Mouse (Mus musculus): ENCODE measurements around the gene Rhobtb1. TPM values are rescaled to one million over a fixed set of nuclear protein-coding genes. Genes with fewer than 3 reads are reported as not detected.

Rhobtb1 gene
- polyA plus RNA-seq, 1 experiment from 2014 or later = 17.5 TPM

DNA sequence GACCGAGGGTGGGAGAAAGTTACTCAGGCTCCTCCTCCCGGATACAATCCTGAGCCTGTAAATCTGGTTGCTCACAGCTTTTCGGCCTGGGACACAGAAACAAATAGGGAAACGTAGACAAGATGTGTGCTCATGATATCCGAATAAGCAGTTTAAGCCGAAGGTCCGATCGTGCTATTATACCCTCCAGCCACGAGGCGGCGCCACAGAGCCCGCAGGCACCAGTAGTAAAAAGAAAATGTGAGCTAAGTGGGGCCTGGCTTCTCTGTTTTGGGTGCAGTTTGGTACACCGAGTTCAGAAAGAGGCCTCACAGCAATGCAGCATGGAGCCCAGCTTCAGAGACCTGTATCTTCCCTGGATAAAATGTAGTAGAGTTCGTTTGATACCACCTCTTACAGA is 155.0 kb downstream of the Rhobtb1 start:
- H3K27ac ChIP-seq (replicated peaks; ENCODE audit: low read depth, low read length) = no peak overlapping the region
- peak; percentile 15 for DNase-seq (ENCODE audit: low spot score)
- 67% methylated on average over 14 of the region's 14 CpGs for WGBS
- H3K36me3 ChIP-seq (replicated peaks; ENCODE audit: control insufficient read depth, insufficient read depth, low read depth, low read length) = no peaks in the 10 kb centered on the region
- ATAC-seq (replicated peaks; ENCODE audit: insufficient number of reproducible peaks, low FRiP score, low TSS enrichment, low read depth) = no peak
- no peaks in the 10 kb centered on the region for H3K27me3 ChIP-seq (ENCODE audit: control insufficient read depth, insufficient read depth, low read length)
- H3K4me2 ChIP-seq (ENCODE audit: low read depth, low read length) = no peak overlapping the region
- no peaks in the 10 kb centered on the region for H3K9me3 ChIP-seq (replicated peaks; ENCODE audit: control insufficient read depth, low read length)
- H3K9ac ChIP-seq (replicated peaks; ENCODE audit: low read length) = no peak overlapping the region
- H3K4me3 ChIP-seq (ENCODE audit: low read depth, low read length) = no peak overlapping the region
- no peaks in the 10 kb centered on the region for H3K4me1 ChIP-seq (ENCODE audit: control insufficient read depth, insufficient read depth, low read length)

DNA sequence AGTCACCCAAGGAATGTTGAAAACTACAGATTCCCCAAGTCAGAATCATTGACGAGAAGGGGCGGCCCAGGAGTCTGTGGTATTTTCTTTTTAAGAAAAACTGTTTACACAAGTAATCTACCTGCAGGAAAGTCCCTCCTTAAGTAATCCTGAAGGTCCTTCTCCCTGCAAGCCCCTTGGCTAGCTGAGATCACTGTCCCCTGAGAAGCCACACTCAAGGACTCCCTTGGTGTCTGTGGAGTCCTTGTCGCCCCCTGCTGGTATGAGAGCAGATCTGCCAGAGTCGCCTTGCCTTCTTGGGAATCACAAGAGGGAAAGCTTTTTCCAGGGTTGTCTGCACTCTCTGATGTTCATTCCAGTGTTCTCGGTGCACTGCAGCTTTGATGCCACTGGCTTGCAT is 155.8 kb downstream of the Rhobtb1 start:
- Histone ChIP-seq H3K36me3 (replicated peaks; ENCODE audit: control insufficient read depth, insufficient read depth, low read depth, low read length) (no peaks in the 10 kb centered on the region), H3K9me3 (replicated peaks; ENCODE audit: control insufficient read depth, low read length) (no peaks in the 10 kb centered on the region), H3K4me2 (ENCODE audit: low read depth, low read length) (no peak overlapping the region), H3K27me3 (ENCODE audit: control insufficient read depth, insufficient read depth, low read length) (no peaks in the 10 kb centered on the region), H3K27ac (replicated peaks; ENCODE audit: low read depth, low read length) (no peak overlapping the region), H3K4me3 (ENCODE audit: low read depth, low read length) (no peak overlapping the region), H3K4me1 (ENCODE audit: control insufficient read depth, insufficient read depth, low read length) (no peaks in the 10 kb centered on the region), H3K9ac (replicated peaks; ENCODE audit: low read length) (no peak overlapping the region)
- 47% methylated on average over 5 of the region's 5 CpGs for WGBS
- ATAC-seq (replicated peaks; ENCODE audit: insufficient number of reproducible peaks, low FRiP score, low TSS enrichment, low read depth) (no peak), DNase-seq (ENCODE audit: low spot score) (peak; percentile 86)

DNA sequence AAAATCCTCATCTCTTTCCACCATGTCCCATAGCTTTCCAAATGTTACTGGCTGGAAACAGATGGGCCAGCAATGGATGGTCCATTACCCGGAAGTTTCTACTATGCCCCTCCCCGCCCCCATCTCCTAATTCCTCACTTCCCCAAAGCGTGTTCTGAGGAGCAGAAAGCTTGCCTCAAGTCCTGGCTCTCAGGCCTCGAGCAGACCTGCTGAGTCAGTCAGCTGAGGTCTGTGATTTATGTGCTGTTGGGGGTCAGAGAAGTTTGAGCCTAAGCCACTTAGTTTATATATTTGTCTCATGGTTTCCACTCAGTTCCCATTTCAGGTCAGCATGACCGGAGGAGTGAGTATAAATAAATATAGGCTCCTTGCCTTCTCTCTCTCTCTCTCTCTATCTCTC is 157.9 kb downstream of the Rhobtb1 start:
- no peaks in the 10 kb centered on the region for H3K9me3 ChIP-seq (replicated peaks; ENCODE audit: control insufficient read depth, low read length)
- DNase-seq (ENCODE audit: low spot score) (no peak), ATAC-seq (replicated peaks; ENCODE audit: insufficient number of reproducible peaks, low FRiP score, low TSS enrichment, low read depth) (no peak)
- H3K4me2 ChIP-seq (ENCODE audit: low read depth, low read length) = no peak overlapping the region
- WGBS = 70% methylated on average over 5 of the region's 5 CpGs
- no peak overlapping the region for H3K9ac ChIP-seq (replicated peaks; ENCODE audit: low read length)
- no peak overlapping the region for H3K27ac ChIP-seq (replicated peaks; ENCODE audit: low read depth, low read length)
- H3K36me3 ChIP-seq (replicated peaks; ENCODE audit: control insufficient read depth, insufficient read depth, low read depth, low read length) = no peaks in the 10 kb centered on the region
- H3K4me3 ChIP-seq (ENCODE audit: low read depth, low read length) = no peak overlapping the region
- H3K4me1 ChIP-seq (ENCODE audit: control insufficient read depth, insufficient read depth, low read length) = no peaks in the 10 kb centered on the region
- no peaks in the 10 kb centered on the region for H3K27me3 ChIP-seq (ENCODE audit: control insufficient read depth, insufficient read depth, low read length)

DNA sequence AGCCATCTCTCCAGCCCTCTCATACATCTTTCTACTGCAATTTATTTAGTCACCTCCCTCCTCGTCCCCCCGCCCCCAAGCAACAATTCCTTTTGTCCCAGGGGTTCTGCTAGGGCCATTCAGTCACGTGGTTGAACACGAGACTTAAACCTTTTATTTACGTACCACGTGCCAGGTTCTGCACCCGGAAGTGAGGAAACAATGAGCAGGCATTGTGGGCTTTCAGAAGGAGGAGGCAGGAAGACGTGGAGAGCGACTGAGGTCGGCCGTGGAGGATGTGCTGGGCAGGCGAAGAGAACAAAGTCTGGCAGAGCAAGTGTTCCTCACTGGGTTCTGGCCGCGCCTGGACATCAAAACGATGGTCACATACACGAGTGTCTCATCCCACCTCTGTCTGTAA is 160.6 kb downstream of the Rhobtb1 start:
- Histone ChIP-seq H3K9me3 (replicated peaks; ENCODE audit: control insufficient read depth, low read length) (no peaks in the 10 kb centered on the region), H3K9ac (replicated peaks; ENCODE audit: low read length) (no peak overlapping the region), H3K27me3 (ENCODE audit: control insufficient read depth, insufficient read depth, low read length) (no peaks in the 10 kb centered on the region), H3K27ac (replicated peaks; ENCODE audit: low read depth, low read length) (no peak overlapping the region), H3K4me3 (ENCODE audit: low read depth, low read length) (no peak overlapping the region), H3K36me3 (replicated peaks; ENCODE audit: control insufficient read depth, insufficient read depth, low read depth, low read length) (no peaks in the 10 kb centered on the region), H3K4me1 (ENCODE audit: control insufficient read depth, insufficient read depth, low read length) (no peaks in the 10 kb centered on the region), H3K4me2 (ENCODE audit: low read depth, low read length) (no peak overlapping the region)
- WGBS = 69% methylated on average over 16 of the region's 16 CpGs
- ATAC-seq (replicated peaks; ENCODE audit: insufficient number of reproducible peaks, low FRiP score, low TSS enrichment, low read depth) (no peak), DNase-seq (ENCODE audit: low spot score) (no peak)

DNA sequence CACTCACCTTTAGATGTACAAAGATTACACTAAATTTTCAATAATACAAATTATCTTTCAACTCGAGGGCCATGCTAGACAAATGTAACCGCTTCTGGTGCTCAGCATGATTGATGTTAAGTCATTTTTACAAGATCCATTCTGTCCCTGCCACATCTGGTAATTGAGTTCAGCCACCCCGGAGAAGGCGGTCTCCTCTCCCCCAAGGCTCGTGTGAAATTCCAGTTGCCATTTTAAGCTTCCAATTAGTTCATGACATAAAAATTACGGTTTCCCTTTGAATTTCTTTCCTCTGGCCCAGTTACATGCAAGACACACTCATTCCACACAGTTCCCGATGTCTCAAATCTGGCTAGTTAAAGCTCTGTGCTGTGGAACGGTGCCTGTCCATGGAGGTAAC is 162.7 kb downstream of the Rhobtb1 start:
- Histone ChIP-seq H3K9ac (replicated peaks; ENCODE audit: low read length) (no peak overlapping the region), H3K4me2 (ENCODE audit: low read depth, low read length) (no peak overlapping the region), H3K36me3 (replicated peaks; ENCODE audit: control insufficient read depth, insufficient read depth, low read depth, low read length) (no peaks in the 10 kb centered on the region), H3K4me3 (ENCODE audit: low read depth, low read length) (no peak overlapping the region), H3K27ac (replicated peaks; ENCODE audit: low read depth, low read length) (no peak overlapping the region), H3K9me3 (replicated peaks; ENCODE audit: control insufficient read depth, low read length) (no peaks in the 10 kb centered on the region), H3K27me3 (ENCODE audit: control insufficient read depth, insufficient read depth, low read length) (no peaks in the 10 kb centered on the region), H3K4me1 (ENCODE audit: control insufficient read depth, insufficient read depth, low read length) (no peaks in the 10 kb centered on the region)
- WGBS = 72% methylated on average over 8 of the region's 8 CpGs
- ATAC-seq (replicated peaks; ENCODE audit: insufficient number of reproducible peaks, low FRiP score, low TSS enrichment, low read depth) (no peak), DNase-seq (ENCODE audit: low spot score) (no peak)

DNA sequence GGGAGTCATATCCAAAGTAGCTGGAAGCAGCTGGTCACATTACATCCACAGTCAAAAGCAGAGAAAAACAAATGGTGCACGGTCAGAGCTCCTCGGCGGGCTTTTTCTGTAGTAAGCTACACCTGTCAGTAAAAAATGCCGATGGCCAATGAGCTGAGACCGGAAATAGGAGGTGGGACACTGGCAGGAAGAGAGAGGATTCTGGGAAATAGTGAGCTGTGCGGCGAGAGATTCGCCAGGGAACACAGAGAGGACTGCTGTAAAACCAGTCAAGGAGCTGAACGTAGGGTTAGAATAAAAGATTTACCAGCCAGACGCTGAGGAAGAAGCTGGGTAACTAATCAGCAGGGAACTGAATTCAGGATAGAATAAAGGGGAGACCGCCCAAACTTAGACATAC is 167.3 kb downstream of the Rhobtb1 start:
- Histone ChIP-seq H3K4me3 (ENCODE audit: low read depth, low read length) (no peak overlapping the region), H3K9me3 (replicated peaks; ENCODE audit: control insufficient read depth, low read length) (no peaks in the 10 kb centered on the region), H3K27ac (replicated peaks; ENCODE audit: low read depth, low read length) (no peak overlapping the region), H3K9ac (replicated peaks; ENCODE audit: low read length) (no peak overlapping the region), H3K36me3 (replicated peaks; ENCODE audit: control insufficient read depth, insufficient read depth, low read depth, low read length) (no peaks in the 10 kb centered on the region), H3K27me3 (ENCODE audit: control insufficient read depth, insufficient read depth, low read length) (no peaks in the 10 kb centered on the region), H3K4me1 (ENCODE audit: control insufficient read depth, insufficient read depth, low read length) (no peaks in the 10 kb centered on the region), H3K4me2 (ENCODE audit: low read depth, low read length) (no peak overlapping the region)
- WGBS = 86% methylated on average over 11 of the region's 11 CpGs
- no peak for ATAC-seq (replicated peaks; ENCODE audit: insufficient number of reproducible peaks, low FRiP score, low TSS enrichment, low read depth)
- no peak for DNase-seq (ENCODE audit: low spot score)

DNA sequence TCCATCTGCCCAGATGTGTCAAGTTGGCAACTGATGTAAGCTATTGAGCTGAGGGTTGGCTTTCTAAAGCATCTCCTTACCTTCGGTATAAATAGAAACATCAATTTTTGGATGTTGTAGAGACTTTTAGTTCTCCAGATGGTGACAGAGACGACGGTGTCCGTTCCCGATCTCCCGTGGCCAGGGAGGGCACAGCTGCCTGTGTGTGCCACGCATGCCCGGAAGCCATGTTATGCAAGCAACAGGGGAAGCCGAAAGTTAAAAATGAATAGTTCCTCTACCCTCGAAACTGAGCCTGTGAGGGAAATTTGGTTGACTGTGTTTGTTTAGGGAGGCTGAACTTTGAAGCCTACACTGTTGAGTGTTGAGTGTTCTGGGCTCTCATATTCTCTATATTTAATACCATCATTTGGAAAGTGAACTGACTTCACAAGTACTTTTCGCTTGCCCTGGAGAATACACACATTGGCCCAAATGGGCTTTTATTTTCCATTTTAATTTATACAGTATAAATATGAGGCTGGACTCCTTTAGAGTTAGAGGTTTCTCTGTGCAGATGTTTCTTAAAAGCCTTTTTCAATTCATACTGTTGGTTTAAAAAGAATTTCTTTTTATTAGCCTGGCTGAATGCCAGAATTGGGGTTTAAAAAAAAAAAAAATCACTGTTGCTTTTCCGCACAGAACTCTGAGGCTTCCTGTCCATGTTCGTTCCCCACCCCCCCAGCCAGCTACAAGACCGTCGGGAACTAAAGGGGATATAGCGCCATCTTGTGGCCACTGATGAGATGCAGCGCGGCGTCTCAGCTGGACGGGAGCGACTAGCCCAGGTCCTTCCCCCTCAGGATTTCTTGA is 169.7 kb downstream of the Rhobtb1 start:
- no peaks in the 10 kb centered on the region for H3K36me3 ChIP-seq (replicated peaks; ENCODE audit: control insufficient read depth, insufficient read depth, low read depth, low read length)
- no peak overlapping the region for H3K27ac ChIP-seq (replicated peaks; ENCODE audit: low read depth, low read length)
- ATAC-seq (replicated peaks; ENCODE audit: insufficient number of reproducible peaks, low FRiP score, low TSS enrichment, low read depth) = no peak
- H3K9ac ChIP-seq (replicated peaks; ENCODE audit: low read length) = no peak overlapping the region
- DNase-seq (ENCODE audit: low spot score) = peak; percentile 94
- no peak overlapping the region for H3K4me3 ChIP-seq (ENCODE audit: low read depth, low read length)
- H3K4me2 ChIP-seq (ENCODE audit: low read depth, low read length) = no peak overlapping the region
- H3K4me1 ChIP-seq (ENCODE audit: control insufficient read depth, insufficient read depth, low read length) = no peaks in the 10 kb centered on the region
- WGBS = 47% methylated on average over 21 of the region's 21 CpGs
- H3K27me3 ChIP-seq (ENCODE audit: control insufficient read depth, insufficient read depth, low read length) = no peaks in the 10 kb centered on the region
- H3K9me3 ChIP-seq (replicated peaks; ENCODE audit: control insufficient read depth, low read length) = no peaks in the 10 kb centered on the region

DNA sequence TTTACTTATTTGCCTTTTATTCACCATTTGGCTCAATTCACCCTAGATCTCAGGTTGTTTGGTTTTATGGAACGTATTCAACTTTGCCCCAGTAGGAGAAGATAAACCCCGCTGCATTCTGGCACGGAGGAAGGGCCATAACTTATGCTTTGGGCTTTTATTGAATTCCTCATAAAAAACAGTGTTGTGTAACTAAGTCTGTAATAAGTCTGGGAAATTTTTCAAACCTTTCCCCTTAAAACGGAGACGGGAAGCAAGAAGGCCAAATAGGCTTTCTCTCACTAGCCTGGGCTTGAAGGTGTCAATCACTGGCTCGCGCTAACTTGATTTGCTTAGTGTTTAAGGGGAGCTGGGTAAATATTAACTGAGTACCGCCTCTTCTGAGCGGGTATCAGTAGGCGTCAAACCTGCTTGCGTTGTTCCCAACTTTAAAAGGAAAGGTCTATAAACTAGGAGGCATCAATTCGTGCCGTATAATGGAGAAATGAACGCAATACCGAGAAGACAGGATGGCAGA is 170.3 kb downstream of the Rhobtb1 start:
- Histone ChIP-seq H3K27me3 (ENCODE audit: control insufficient read depth, insufficient read depth, low read length) (no peaks in the 10 kb centered on the region), H3K36me3 (replicated peaks; ENCODE audit: control insufficient read depth, insufficient read depth, low read depth, low read length) (no peaks in the 10 kb centered on the region), H3K9me3 (replicated peaks; ENCODE audit: control insufficient read depth, low read length) (no peaks in the 10 kb centered on the region), H3K4me3 (ENCODE audit: low read depth, low read length) (no peak overlapping the region), H3K9ac (replicated peaks; ENCODE audit: low read length) (no peak overlapping the region), H3K27ac (replicated peaks; ENCODE audit: low read depth, low read length) (no peak overlapping the region), H3K4me1 (ENCODE audit: control insufficient read depth, insufficient read depth, low read length) (no peaks in the 10 kb centered on the region), H3K4me2 (ENCODE audit: low read depth, low read length) (no peak overlapping the region)
- ATAC-seq (replicated peaks; ENCODE audit: insufficient number of reproducible peaks, low FRiP score, low TSS enrichment, low read depth) = no peak
- WGBS = 54% methylated on average over 15 of the region's 15 CpGs
- DNase-seq (ENCODE audit: low spot score) = no peak
